Mouse (Mus musculus): Measurements from ENCODE around the gene Sema3a. TPM values are rescaled to one million over a fixed set of nuclear protein-coding genes. Genes with fewer than 3 reads are reported as not detected.
A peak's percentile ranks its signal among the peaks of the same experiment; 100 is the strongest.
"Not testable (repeated sequence)": the region's sequence is repeated elsewhere in the genome, so short reads cannot be mapped to it uniquely, and the experiment has no call there.

Sema3a gene
- polyA plus RNA-seq, 1 experiment: 7.2 TPM

- DNase-seq: no peak
- H3K4me3 ChIP-seq (replicated peaks; ENCODE audit: insufficient read depth, low read depth, low read length): no peak overlapping the region
- TF ChIP-seq CTCF (IDR thresholded peaks at IDR 0.05; ENCODE audit: borderline replicate concordance, insufficient read depth, low read depth, low read length) (no peak), POLR2A (IDR thresholded peaks at IDR 0.05; ENCODE audit: borderline replicate concordance, insufficient read depth, low read length) (no peak)
- 92% methylated on average over 3 of the region's 3 CpGs for WGBS
- H3K27ac ChIP-seq (ENCODE audit: insufficient read depth, low read length): no peak overlapping the region
- H3K4me1 ChIP-seq (ENCODE audit: control insufficient read depth, insufficient read depth, low read length): no peaks in the 10 kb centered on the region
- H3K27me3 ChIP-seq (ENCODE audit: control insufficient read depth, insufficient read depth, low read length): no peaks in the 10 kb centered on the region
Observed at GRCm38 (mm10) chr5:13573867-13574266, 448.7 kb downstream of the Sema3a start.

GRCm38 (mm10) chr5:13579123-13579522 is 453.9 kb downstream of the Sema3a start:
- WGBS: 26% methylated on average over 2 of the region's 2 CpGs
- Histone ChIP-seq H3K4me1 (ENCODE audit: control insufficient read depth, insufficient read depth, low read length) (no peaks in the 10 kb centered on the region), H3K4me3 (replicated peaks; ENCODE audit: insufficient read depth, low read depth, low read length) (no peak overlapping the region), H3K27me3 (ENCODE audit: control insufficient read depth, insufficient read depth, low read length) (no peaks in the 10 kb centered on the region), H3K27ac (ENCODE audit: insufficient read depth, low read length) (no peak overlapping the region)
- peak in 1 of 2 experiments; percentile 2 for DNase-seq
- TF ChIP-seq POLR2A (IDR thresholded peaks at IDR 0.05; ENCODE audit: borderline replicate concordance, insufficient read depth, low read length) (no peak), CTCF (IDR thresholded peaks at IDR 0.05; ENCODE audit: borderline replicate concordance, insufficient read depth, low read depth, low read length) (no peak)

GRCm38 (mm10) chr5:13585559-13586207 is 460.5 kb downstream of the Sema3a start:
- no peak overlapping the region for H3K4me3 ChIP-seq (replicated peaks; ENCODE audit: insufficient read depth, low read depth, low read length)
- no peak overlapping the region for H3K27ac ChIP-seq (ENCODE audit: insufficient read depth, low read length)
- no peaks in the 10 kb centered on the region for H3K4me1 ChIP-seq (ENCODE audit: control insufficient read depth, insufficient read depth, low read length)
- no peak for TF ChIP-seq POLR2A (IDR thresholded peaks at IDR 0.05; ENCODE audit: borderline replicate concordance, insufficient read depth, low read length)
- no peak for TF ChIP-seq CTCF (IDR thresholded peaks at IDR 0.05; ENCODE audit: borderline replicate concordance, insufficient read depth, low read depth, low read length)
- DNase-seq: no peak
- no peaks in the 10 kb centered on the region for H3K27me3 ChIP-seq (ENCODE audit: control insufficient read depth, insufficient read depth, low read length)

DNA sequence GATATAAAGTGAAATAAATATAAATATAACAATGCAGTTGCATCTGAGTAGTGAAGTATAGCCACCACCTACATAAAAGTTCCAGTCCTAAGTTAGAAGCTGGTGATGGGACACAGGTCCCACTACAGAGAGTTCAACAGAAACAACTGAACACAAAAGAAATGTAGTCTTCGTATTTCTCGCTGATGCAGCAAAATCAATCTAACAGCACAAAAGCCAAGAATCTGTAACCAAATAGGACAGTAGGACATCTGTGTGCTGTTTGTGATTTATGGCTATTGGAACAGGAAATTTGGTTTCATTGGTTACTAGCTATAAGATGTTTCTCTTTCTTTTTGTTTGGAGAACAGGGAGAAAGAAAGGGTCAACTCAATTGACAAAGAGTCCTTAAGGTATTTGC is 469.2 kb downstream of the Sema3a start:
- no peak for DNase-seq
- Histone ChIP-seq H3K27me3 (ENCODE audit: control insufficient read depth, insufficient read depth, low read length) (no peaks in the 10 kb centered on the region), H3K4me3 (replicated peaks; ENCODE audit: insufficient read depth, low read depth, low read length) (no peak overlapping the region), H3K4me1 (ENCODE audit: control insufficient read depth, insufficient read depth, low read length) (no peaks in the 10 kb centered on the region), H3K27ac (ENCODE audit: insufficient read depth, low read length) (no peak overlapping the region)
- no peak for TF ChIP-seq CTCF (IDR thresholded peaks at IDR 0.05; ENCODE audit: borderline replicate concordance, insufficient read depth, low read depth, low read length)
- TF ChIP-seq POLR2A (IDR thresholded peaks at IDR 0.05; ENCODE audit: borderline replicate concordance, insufficient read depth, low read length): no peak
- WGBS: 96% methylated on average over 2 of the region's 2 CpGs

DNA sequence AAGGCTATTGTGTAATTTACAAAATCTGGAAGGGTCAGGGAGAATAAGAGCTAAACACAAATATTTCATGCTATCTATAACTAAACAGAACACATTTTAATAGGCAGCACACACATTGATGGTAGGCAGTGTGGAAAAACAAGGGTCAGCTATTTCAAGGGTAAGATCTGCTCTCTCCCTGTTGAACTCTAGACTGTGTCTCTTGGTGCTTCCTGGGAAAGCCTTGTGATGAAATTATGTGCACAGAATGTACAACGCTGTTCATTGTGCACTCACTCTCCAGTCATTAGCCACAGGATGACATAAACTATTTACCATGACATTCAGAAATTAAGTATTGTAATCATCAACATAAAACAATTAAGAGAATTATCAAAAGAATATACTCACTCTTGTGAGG is 486.4 kb downstream of the Sema3a start:
- Histone ChIP-seq H3K27ac (ENCODE audit: insufficient read depth, low read length) (no peak overlapping the region), H3K27me3 (ENCODE audit: control insufficient read depth, insufficient read depth, low read length) (no peaks in the 10 kb centered on the region), H3K4me3 (replicated peaks; ENCODE audit: insufficient read depth, low read depth, low read length) (no peak overlapping the region), H3K4me1 (ENCODE audit: control insufficient read depth, insufficient read depth, low read length) (no peaks in the 10 kb centered on the region)
- WGBS: 51% methylated on average over 1 of the region's 1 CpGs
- no peak for DNase-seq
- no peak for TF ChIP-seq POLR2A (IDR thresholded peaks at IDR 0.05; ENCODE audit: borderline replicate concordance, insufficient read depth, low read length)
- TF ChIP-seq CTCF (IDR thresholded peaks at IDR 0.05; ENCODE audit: borderline replicate concordance, insufficient read depth, low read depth, low read length): no peak

DNA sequence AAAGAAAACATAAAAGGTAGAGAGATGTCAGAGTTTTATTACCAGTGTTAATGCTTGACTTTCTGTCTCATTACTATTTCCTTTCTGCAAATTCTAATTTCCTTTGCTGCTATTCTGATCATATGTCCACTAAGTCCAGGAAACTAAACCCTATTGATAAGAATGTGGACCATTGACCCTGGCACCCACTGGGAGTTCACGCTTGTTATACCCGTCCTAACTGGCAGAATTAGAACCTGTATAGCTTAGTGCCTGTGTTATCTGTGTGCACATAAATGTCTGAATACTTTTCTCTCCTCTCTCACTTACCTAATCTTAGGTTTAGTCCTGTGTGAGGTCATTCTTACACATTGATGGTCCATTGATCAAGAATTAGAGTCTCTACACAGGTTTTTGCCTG is 486.9 kb downstream of the Sema3a start:
- no peak for DNase-seq
- Histone ChIP-seq H3K27ac (ENCODE audit: insufficient read depth, low read length) (no peak overlapping the region), H3K4me3 (replicated peaks; ENCODE audit: insufficient read depth, low read depth, low read length) (no peak overlapping the region), H3K27me3 (ENCODE audit: control insufficient read depth, insufficient read depth, low read length) (no peaks in the 10 kb centered on the region), H3K4me1 (ENCODE audit: control insufficient read depth, insufficient read depth, low read length) (no peaks in the 10 kb centered on the region)
- TF ChIP-seq POLR2A (IDR thresholded peaks at IDR 0.05; ENCODE audit: borderline replicate concordance, insufficient read depth, low read length) (no peak), CTCF (IDR thresholded peaks at IDR 0.05; ENCODE audit: borderline replicate concordance, insufficient read depth, low read depth, low read length) (no peak)
- WGBS: 74% methylated on average over 2 of the region's 2 CpGs

DNA sequence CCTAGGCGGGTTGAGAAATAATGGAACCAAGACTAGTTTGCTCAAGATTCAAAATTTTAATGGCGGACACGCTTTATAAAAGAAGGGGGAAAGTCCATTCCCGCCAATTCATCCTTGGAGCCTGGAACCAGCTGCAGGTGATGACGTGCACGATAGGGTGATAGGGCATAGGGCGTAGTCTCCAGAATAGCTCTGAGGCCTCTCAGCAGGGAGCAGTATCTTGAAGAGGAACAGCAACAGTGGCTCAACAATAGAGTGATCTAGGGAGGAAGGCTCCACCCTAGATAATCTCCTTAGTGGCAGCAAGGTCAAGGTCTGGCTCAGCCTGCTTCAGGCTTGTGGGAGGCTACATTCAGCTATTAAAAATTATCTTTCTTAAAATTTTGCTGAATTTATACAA is 489.4 kb downstream of the Sema3a start:
- 86% methylated on average over 7 of the region's 7 CpGs for WGBS
- not testable (repeated sequence) for DNase-seq; H3K27me3 ChIP-seq (ENCODE audit: control insufficient read depth, insufficient read depth, low read length); H3K27ac ChIP-seq (ENCODE audit: insufficient read depth, low read length); H3K4me3 ChIP-seq (replicated peaks; ENCODE audit: insufficient read depth, low read depth, low read length); H3K4me1 ChIP-seq (ENCODE audit: control insufficient read depth, insufficient read depth, low read length)

DNA sequence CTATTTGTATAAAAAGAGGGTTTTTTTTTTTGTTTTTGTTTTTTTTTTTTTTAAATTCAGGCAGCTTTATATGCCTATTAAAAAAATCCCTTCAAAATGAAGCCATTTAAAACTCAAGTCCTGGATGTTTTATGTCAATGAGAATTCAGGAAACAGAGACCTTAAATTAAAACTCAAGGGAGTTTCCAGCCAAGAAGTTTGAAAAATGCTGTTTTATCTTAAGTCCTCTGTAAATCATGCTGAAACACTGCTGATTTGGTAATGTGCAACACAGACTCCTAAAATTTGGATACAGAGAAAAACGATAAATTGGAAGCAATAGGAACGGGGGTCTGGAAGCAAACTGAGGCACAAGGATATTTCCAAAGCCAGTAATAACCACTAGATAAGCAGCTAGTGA is 490.7 kb downstream of the Sema3a start:
- 91% methylated on average over 2 of the region's 2 CpGs for WGBS

More for the DNA sequence above, 490.7 kb downstream of the Sema3a start:
- Histone ChIP-seq H3K4me1 (ENCODE audit: control insufficient read depth, insufficient read depth, low read length) (no peaks in the 10 kb centered on the region), H3K27me3 (ENCODE audit: control insufficient read depth, insufficient read depth, low read length) (no peaks in the 10 kb centered on the region), H3K4me3 (replicated peaks; ENCODE audit: insufficient read depth, low read depth, low read length) (no peak overlapping the region), H3K27ac (ENCODE audit: insufficient read depth, low read length) (no peak overlapping the region)
- no peak for TF ChIP-seq POLR2A (IDR thresholded peaks at IDR 0.05; ENCODE audit: borderline replicate concordance, insufficient read depth, low read length)
- no peak for DNase-seq

Measured in cerebellum, adult 2 months (tissue).